22 mouse cellular contexts compared by ENCODE assay signal in genomic region chr15:82156902-82157301, GRCm38 (mm10). TPM values are rescaled to one million over a fixed set of nuclear protein-coding genes. Genes with fewer than 3 reads are reported as not detected.
DNase-seq lines count a peak whose midpoint lies in the region; ATAC-seq lines count a peak whose summit lies in the region.
"Had no signal": no experiment of that assay in that cellular context is flagged by ENCODE, and none has a peak within 500 bp of the region (broad histone marks: within the 10 kb centered on the region; RNA-seq: fewer than 3 reads in every experiment).

No protein-coding gene starts in this region.

- no peaks in the 10 kb centered on the region for H3K9me3 ChIP-seq in intestine, embryonic 15.5 days
- H3K9me3 ChIP-seq in kidney, embryonic 16.5 days (ENCODE audit: low read length): no peaks in the 10 kb centered on the region
- H3K9me3 ChIP-seq: forebrain, embryonic 15.5 days; G1E; midbrain, embryonic 12.5 days; neural tube, embryonic 13.5 days had no signal

- H3K36me3 ChIP-seq in intestine, embryonic 15.5 days: 0 out of 2 replicates have a peak, but pooled peaks cover 2% of the 10 kb centered on the region
- no peaks in the 10 kb centered on the region for H3K36me3 ChIP-seq in kidney, embryonic 16.5 days (ENCODE audit: insufficient read depth, low read length)
- H3K36me3 ChIP-seq: forebrain, embryonic 15.5 days; midbrain, embryonic 12.5 days had no signal

- DNase-seq in 416B (ENCODE audit: low read depth): peak; percentile 84
- DNase-seq in B cell, adult 2 months: peak; percentile 31 to 42
- no peak for DNase-seq in embryo, embryonic 11 days
- DNase-seq: adrenal gland, postnatal 25 days; cerebellum, adult 18-20 months; cerebellum, postnatal 25 days; gastrocnemius, postnatal 14 days; kidney, adult 8-10 months; kidney, postnatal 25 days; left cerebral cortex, postnatal 4 days; lung, postnatal 10 days; right cerebral cortex, postnatal 14 days; thymus, postnatal 14 days had no signal

- WGBS in intestine, embryonic 15.5 days: 52% methylated on average over 10 of the region's 10 CpGs
- 54% methylated on average over 10 of the region's 10 CpGs for WGBS in kidney, embryonic 16.5 days

- H3K27me3 ChIP-seq in intestine, embryonic 15.5 days (replicated peaks): no peaks in the 10 kb centered on the region
- H3K27me3 ChIP-seq in kidney, embryonic 16.5 days (ENCODE audit: insufficient read depth, low read length): no peaks in the 10 kb centered on the region
- H3K27me3 ChIP-seq: forebrain, embryonic 15.5 days; midbrain, embryonic 12.5 days; neural tube, embryonic 13.5 days had no signal

- H3K27ac ChIP-seq in intestine, embryonic 15.5 days: no peak overlapping the region
- no peak overlapping the region for H3K27ac ChIP-seq in kidney, embryonic 16.5 days (ENCODE audit: low read length)
- H3K27ac ChIP-seq: forebrain, embryonic 15.5 days; midbrain, embryonic 12.5 days; neural tube, embryonic 13.5 days had no signal

- peak; percentile 78 for ATAC-seq in granulocyte monocyte progenitor cell, adult 5-6 weeks (replicated peaks; ENCODE audit: poor library complexity, severe bottlenecking)
- 0 out of 2 replicates have a peak, but pooled peaks have one; percentile 30 for ATAC-seq in megakaryocyte-erythroid progenitor cell, adult 5-6 weeks (replicated peaks; ENCODE audit: low FRiP score, low TSS enrichment, poor library complexity, severe bottlenecking)
- no peak for ATAC-seq in intestine, embryonic 15.5 days
- ATAC-seq in kidney, embryonic 16.5 days (ENCODE audit: low FRiP score, low TSS enrichment): no peak
- ATAC-seq: CD4-positive, CD25-positive, alpha-beta regulatory T cell, adult 4 months; forebrain, embryonic 15.5 days had no signal

- no peak overlapping the region for H3K4me3 ChIP-seq in intestine, embryonic 15.5 days (replicated peaks)
- H3K4me3 ChIP-seq in kidney, embryonic 16.5 days (ENCODE audit: low read length): no peak overlapping the region
- H3K4me3 ChIP-seq: forebrain, embryonic 15.5 days; midbrain, embryonic 12.5 days; neural tube, embryonic 13.5 days had no signal

- no peak overlapping the region for H3K4me2 ChIP-seq in intestine, embryonic 15.5 days (replicated peaks)
- no peak overlapping the region for H3K4me2 ChIP-seq in kidney, embryonic 16.5 days (replicated peaks; ENCODE audit: low read depth, low read length)
- H3K4me2 ChIP-seq: forebrain, embryonic 15.5 days; midbrain, embryonic 12.5 days; neural tube, embryonic 13.5 days had no signal

- no peak overlapping the region for H3K9ac ChIP-seq in intestine, embryonic 15.5 days
- H3K9ac ChIP-seq in kidney, embryonic 16.5 days (replicated peaks; ENCODE audit: low read length): no peak overlapping the region
- H3K9ac ChIP-seq: forebrain, embryonic 15.5 days; midbrain, embryonic 12.5 days; neural tube, embryonic 13.5 days had no signal

- H3K4me1 ChIP-seq in intestine, embryonic 15.5 days (replicated peaks): peaks cover 59% of the 10 kb centered on the region
- peaks cover 29% of the 10 kb centered on the region for H3K4me1 ChIP-seq in kidney, embryonic 16.5 days (ENCODE audit: insufficient read depth, low read length)

RNA-seq across cellular contexts. Expression of gene Srebf2, which starts 9.9 kb away (rescaled TPM):
- total RNA-seq in granulocyte monocyte progenitor cell, adult 5-6 weeks (2014; fragmentation: Nextera tagmentation): 19.0 and 24.3 TPM in 2 replicates
- 16.5 and 17.5 TPM in 2 replicates for total RNA-seq in granulocyte monocyte progenitor cell, adult 5-6 weeks (2017)
- total RNA-seq in megakaryocyte-erythroid progenitor cell, adult 5-6 weeks (2014; fragmentation: Nextera tagmentation): 41.0 and 43.3 TPM in 2 replicates
- total RNA-seq in megakaryocyte-erythroid progenitor cell, adult 5-6 weeks (2017): 24.7 and 26.0 TPM in 2 replicates
- 163 and 172 TPM in 2 replicates for polyA plus RNA-seq in intestine, embryonic 15.5 days (2015; fragmentation: Nextera tagmentation; extraction: Ambion mirVana)
- polyA plus RNA-seq in kidney, embryonic 16.5 days (2015; fragmentation: Nextera tagmentation; extraction: Ambion mirVana): 134 and 144 TPM in 2 replicates

RNA-seq across cellular contexts. Expression of gene Ccdc134, which starts 29.2 kb away (rescaled TPM):
- 11.0 and 26.5 TPM in 2 replicates for total RNA-seq in granulocyte monocyte progenitor cell, adult 5-6 weeks (2014; fragmentation: Nextera tagmentation)
- total RNA-seq in granulocyte monocyte progenitor cell, adult 5-6 weeks (2017): 13.1 and 17.2 TPM in 2 replicates
- total RNA-seq in megakaryocyte-erythroid progenitor cell, adult 5-6 weeks (2014; fragmentation: Nextera tagmentation): 14.3 and 17.4 TPM in 2 replicates
- total RNA-seq in megakaryocyte-erythroid progenitor cell, adult 5-6 weeks (2017): 11.8 and 17.4 TPM in 2 replicates
- polyA plus RNA-seq in intestine, embryonic 15.5 days (2015; fragmentation: Nextera tagmentation; extraction: Ambion mirVana): 12.0 and 12.6 TPM in 2 replicates
- 17.3 and 19.5 TPM in 2 replicates for polyA plus RNA-seq in kidney, embryonic 16.5 days (2015; fragmentation: Nextera tagmentation; extraction: Ambion mirVana)

RNA-seq across cellular contexts. Expression of gene Shisa8, which starts 55.7 kb away (rescaled TPM):
- total RNA-seq in granulocyte monocyte progenitor cell, adult 5-6 weeks (2014; fragmentation: Nextera tagmentation): not detected in 2 replicates
- not detected in 2 replicates for total RNA-seq in granulocyte monocyte progenitor cell, adult 5-6 weeks (2017)
- not detected in 2 replicates for total RNA-seq in megakaryocyte-erythroid progenitor cell, adult 5-6 weeks (2014; fragmentation: Nextera tagmentation)
- total RNA-seq in megakaryocyte-erythroid progenitor cell, adult 5-6 weeks (2017): not detected in 2 replicates
- 0.10 and 0.15 TPM in 2 replicates for polyA plus RNA-seq in intestine, embryonic 15.5 days (2015; fragmentation: Nextera tagmentation; extraction: Ambion mirVana)
- polyA plus RNA-seq in kidney, embryonic 16.5 days (2015; fragmentation: Nextera tagmentation; extraction: Ambion mirVana): 0.41 and 0.62 TPM in 2 replicates
- polyA plus RNA-seq: CD4-positive, CD25-positive, alpha-beta regulatory T cell, adult 4 months; G1E had no signal

Comparison
In these comparisons a context has a peak if more than half of its experiments do, and no peak if none do; other contexts are left out.
1. ATAC-seq: peak in granulocyte monocyte progenitor cell, adult 5-6 weeks (single experiment) and megakaryocyte-erythroid progenitor cell, adult 5-6 weeks (single experiment); none in intestine, embryonic 15.5 days (single experiment) and kidney, embryonic 16.5 days (single experiment).